Mouse (Mus musculus) gastrocnemius, postnatal 4 days (tissue): ENCODE results near the gene Clptm1. TPM values are rescaled to one million over a fixed set of nuclear protein-coding genes. Genes with fewer than 3 reads are reported as not detected.

Experiments used
- DNase-seq, 2 experiments: peaks; one replicate each; pipeline ENCODE4 v3.0.0; 2021 to 2022; ENCODE audit warnings: low spot score in 2 of 2, mixed read lengths in 2 of 2
- long read RNA-seq, 2 experiments: library from polyadenylated mRNA; stranded (forward); transcript quantifications; one replicate each; pipeline ENCODE4 v2.0.0; 2021
- total RNA-seq, 2 experiments: library from RNA; stranded (reverse); gene quantifications; 2 replicates each; pipeline ENCODE4 v1.2.3; 2021

Clptm1 gene
- 10 to 100 TPM; 51.9 to 62.0 TPM for total RNA-seq
- long read RNA-seq, experiment 1, full-length matches to known transcripts: 195 of 223 reads
- long read RNA-seq, experiment 1, partial matches to known transcripts: 11 of 223 reads
- long read RNA-seq, experiment 1, other reads (novel, unspliced or antisense): 17 of 223 reads
- long read RNA-seq, experiment 2, full-length matches to known transcripts: 237 of 272 reads
- long read RNA-seq, experiment 2, partial matches to known transcripts: 23 of 272 reads
- long read RNA-seq, experiment 2, other reads (novel, unspliced or antisense): 12 of 272 reads

DNA sequence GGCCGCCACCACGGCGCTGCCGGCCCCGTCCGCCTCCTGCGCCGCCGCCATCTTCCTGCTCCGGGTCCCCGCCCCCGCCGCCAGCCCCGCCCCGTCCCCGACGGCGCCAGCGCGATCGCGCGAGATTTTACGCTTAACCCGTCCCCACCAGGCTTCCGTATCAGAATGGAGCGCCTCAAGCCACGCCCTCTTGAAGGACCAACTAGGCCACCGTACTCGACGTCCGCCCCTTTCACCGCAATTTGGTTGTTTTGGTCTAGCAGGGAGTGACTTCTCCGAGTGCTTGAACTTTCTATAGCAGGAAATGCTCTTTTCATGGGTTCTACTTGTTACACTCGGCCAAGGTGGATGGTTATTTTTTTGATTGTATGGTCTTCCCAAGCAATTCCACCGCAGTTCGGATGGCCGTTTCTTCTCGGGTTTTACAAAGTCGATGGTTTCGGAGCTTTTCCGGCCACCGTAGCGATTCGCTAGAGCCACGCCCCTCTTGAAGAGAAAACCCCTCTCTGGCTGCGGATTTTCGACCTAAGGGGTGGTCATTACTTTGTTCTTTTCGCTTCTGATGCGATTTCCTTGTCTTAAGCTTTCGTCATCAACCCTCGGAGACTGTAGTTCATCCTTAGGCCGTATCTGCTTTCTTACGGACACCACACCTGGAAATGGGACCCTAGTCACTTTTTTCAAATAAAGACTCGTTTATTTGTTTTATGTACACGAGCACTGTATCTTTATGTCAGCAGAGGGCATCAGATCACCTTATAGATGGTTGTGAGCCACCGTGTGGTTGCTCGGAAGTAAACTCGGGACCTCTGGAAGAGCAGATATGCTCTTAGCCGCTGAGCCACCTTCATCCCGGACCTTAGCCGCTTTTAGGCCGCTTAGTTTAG is at the start of gene Clptm1:
Gene Clptm1, minus strand, starts transcription at position 79 of the 887 bp plus-strand sequence.
- DNase-seq: peak; percentile 94 to 97

DNA sequence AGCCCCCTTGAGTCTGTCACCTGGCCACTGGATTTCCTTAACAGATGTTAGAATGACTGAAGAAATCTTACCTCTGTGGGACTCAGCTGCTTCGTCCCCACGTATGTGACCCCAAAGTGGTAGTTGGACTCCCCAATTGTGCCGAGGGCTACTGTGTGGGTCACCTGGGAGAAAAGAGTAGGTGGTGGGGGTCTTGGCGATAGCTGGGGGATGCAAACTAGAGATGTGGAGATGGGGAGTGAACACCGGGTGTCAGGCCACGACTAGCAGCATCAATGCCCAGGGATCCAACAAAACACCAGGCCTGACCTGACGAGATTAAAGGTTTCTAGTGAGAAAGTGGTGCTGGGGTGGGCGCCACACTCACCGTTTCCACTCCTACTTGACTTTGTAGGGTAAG is 48.8 kb upstream of the Clptm1 start:
- no peak for DNase-seq

DNA sequence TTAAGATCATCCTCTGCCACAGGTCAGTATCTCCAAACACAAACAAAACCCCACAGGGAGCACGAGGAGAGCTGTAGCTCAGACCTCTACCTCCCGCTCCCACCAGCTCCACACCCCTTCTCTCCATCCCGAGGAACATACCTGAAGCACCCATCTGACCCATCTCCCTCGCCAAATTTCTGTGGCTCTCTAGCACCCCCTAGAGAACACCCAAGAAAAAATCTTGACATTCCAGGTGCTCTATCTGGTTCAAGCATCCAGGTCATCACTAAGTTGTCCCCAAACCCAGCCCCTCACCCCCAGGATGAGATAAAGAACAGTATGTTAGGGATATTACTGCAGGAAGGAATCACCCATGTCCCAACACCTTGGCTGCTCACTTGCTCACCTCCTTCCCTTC is 48.4 kb upstream of the Clptm1 start:
- DNase-seq: no peak

DNA sequence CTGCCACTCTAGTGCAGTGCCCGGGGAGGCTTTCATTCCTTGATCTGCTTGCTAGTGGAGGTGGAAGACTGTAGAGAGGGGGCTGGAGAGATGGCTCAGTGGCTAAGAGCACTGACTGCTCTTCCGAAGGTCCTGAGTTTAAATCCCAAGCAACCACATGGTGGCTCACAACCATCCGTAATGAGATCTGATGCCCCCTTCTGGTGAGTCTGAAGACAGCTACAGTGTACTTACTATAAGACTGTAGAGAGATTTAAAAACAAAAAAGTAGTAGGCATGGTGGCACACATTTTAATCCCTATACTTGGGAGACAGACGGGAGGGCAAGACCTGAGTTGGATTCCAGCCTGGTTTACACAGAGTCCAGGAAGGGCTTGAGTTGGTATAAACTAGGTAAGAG is 47.6 kb upstream of the Clptm1 start:
- no peak for DNase-seq

DNA sequence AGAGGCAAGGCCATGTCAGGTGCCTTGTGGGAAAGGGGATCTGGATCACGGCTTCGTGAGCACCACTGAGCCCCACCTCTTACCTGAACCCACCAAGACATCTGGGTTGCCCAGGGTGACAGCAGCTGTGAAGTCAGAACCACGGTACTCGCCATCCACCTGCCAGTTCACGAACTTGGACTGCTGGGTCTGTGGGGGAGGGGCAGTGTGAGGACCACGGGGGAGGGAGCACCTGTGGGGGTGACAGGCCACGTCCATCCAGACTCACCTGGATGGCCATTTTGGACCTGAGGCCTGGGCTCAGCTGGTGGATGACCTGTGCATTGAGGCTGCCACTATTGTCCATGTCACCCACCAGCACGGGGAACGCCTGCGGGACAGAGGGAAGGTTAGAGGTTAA is 45.8 kb upstream of the Clptm1 start:
- no peak for DNase-seq

DNA sequence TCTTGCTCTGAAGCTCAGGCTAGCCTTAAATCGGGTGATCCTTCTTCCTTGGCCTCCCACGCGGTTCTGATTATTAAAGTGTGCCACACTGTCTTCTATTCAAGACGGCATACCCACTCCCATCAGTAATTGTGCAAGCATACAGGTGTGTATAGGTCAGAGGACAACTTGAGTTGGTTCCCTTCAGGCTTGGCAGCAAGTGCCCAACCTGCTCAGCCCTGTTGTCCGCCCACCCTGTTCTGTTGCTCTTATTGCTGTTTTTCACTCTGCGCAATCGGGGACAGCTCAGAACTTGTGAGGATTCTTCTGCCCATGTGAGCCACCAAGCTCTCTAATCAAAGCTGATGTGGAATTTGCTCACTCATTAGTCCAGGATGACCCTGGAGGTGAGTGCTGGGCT is 40.4 kb upstream of the Clptm1 start:
- DNase-seq: no peak

DNA sequence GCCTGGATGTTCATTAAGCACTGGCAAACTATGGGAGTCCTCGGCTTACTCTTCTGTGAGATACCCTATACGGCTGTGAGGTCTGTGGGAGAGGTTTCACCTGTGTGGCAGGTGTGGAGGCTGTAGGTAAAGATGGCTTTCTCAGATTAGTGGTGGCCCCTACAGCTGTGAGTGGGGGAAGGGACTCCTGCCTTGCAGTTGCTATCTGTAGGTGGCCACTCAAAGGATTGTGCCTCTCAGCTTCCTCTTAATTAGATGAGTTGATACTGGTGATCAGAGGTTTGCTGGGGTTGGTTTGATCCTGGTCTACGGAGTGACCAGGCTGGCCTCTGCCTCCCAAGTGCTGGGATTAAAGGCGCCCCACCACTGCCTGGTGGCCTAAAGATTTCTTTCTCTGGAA is 39.6 kb upstream of the Clptm1 start:
- no peak for DNase-seq

DNA sequence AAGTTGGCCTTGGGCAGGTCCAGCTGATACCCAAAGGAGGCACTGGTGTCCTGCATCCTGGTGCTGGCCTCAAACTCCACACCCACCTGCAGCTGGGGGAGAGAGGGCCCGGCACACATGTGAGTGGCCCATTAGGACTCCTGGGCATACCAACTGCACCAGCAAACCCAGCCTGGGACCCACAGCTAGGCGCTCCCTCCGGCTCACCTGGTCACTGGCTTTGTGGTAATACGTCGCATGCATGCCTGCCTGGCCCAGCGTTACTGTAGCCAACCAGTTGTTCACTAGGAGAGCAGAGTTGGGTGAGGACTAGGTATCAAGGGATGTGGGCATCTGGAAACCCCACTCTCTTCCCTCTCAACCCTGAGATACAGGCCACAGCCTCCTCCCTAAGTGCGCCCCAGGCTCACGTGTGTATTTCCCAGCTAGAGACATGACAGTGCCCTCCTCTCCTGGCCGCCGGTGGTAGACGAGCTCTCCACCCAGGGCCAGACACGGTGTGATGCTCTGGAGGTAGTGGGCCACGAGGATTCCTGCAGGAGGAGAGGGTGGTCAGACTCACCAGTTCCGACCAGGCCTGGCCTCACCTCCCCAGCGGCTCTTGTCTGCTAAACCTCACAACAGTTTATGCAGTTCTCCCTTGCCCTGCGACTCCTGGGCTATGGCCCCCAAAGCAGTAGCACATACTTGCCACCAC is 38.2 kb upstream of the Clptm1 start:
- DNase-seq: no peak

DNA sequence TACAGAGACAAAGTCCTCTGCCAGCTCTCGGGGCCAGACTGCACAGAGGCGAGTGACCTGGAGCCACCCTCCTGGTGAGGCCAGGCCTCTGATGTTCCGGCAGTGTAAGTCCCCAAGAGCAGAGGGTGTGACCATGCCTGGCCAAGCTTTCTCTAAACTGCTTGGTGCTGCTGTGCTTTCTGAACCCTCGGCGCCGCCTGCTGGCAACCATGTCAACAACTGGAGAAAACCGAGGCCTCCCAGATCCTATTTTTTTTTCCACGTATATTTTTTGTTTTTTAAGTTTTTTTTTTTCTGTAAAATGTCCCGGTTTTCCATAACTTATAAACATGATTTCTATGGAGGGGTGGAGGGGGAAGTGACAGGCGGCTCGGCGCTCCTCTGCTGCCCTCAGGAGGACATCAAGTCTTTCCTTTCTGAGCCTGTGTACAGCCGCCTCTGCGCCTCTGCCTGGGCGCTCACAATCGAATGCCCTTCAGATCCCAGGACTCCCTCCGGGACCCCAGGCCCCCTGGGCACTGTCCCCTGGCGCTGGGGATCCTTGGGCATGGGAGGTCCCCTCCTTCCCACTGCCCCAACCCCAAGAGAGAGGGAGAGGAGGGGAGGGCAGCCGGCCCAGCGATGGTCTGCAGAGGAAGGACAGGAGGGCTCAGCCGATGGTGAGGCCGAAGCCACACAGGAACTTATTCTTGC is 36.4 kb upstream of the Clptm1 start:
- DNase-seq: peak in 1 of 2 experiments; percentile 73

DNA sequence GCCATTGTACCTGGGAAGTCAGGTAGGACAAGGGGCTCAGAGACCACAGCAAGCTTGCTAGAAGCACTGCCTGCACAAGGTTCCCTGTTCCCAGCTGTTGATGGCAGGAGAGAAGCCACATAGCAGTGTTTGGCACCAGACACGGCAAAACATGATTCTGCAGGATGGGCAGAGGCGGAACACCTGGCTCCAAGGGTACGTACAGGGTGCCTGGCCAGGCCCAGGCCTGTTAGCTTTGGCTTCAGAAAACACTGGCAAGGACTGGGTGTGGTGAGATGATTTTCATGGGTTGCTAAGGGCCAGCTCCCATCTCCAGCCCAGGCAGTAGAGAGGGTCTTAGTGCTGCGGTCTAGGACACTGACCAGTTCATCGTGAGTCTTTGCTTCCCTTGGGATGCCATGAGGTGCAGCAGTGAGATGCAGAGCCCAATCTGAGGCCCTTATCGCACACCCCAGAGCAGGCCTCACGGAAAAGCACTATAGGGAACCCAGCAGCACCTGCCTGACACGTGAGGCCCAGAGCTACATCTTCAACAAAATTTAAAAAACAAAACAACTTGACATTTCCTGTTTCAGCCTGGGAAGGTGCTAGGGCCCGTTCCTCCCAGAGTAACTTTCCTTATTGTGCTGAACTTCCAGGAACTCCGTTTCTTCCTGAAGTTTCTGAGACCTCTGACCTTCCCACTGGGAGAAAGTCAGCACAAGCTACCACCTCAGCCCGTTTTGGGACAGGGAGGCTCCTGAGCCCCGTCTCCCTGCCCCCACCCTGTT is 35.7 kb upstream of the Clptm1 start:
- no peak for DNase-seq

DNA sequence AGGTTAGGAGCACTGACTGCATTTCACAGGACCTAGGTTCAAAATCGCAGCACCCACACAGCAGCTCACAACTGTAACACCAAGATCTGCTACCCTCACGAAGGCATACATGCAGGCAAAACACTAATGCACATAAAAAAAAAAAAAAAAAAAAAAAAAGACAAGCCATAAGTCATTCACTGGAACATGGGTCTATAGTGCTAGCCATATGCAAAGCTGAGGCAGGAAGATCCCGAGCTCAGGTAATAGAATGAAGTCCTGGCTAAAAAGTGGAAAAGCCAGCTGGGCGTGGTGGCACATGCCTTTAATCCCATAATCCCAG is 35.0 kb upstream of the Clptm1 start:
- DNase-seq: no peak

DNA sequence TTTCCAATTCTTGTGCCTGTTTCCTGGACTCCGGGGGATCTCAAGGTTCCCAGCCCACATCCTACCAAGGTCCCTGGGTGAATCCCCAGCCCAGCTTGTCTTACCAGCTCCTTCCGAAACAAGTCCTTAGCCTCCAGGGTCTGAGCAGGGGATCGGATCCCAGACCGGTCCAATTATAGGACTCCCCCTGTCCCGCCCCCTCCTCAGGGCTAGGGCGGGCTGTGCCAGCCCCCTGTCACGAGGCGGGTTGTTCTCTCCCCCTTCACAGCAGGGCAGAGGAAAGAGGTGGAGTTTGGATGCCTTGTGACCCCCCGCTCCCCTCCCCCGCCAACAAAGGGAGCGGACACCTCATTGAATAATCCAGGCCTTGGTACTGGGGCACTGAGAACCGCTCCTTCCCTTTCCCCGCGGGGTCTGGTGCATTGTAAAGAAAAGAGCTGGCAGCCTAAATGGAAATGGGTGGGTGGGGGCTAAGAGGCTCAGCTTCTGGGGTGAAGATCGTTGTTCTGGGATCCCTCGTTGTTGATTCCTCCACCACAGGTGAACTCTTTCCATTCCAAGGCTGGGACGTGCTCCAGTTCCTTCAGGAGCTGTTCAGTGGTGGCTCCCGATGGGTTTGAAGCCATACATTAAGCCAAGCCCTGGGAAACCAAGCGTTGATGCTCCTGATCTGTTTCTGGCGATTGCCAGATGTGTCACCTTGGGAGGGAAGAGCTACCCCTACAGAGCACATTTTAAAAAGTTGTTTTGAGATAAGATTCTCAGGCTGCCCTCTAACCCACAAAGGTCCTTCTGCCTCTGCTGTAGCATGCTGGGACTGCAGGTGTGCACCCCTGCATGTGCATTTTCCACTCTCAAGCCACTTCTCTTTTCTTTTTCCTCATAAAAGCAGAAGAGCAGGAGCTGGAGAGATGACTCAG is 34.3 kb upstream of the Clptm1 start, which contains the start of gene Apoe:
Gene Apoe, minus strand, starts transcription at position 282 of the 920 bp plus-strand sequence.
- DNase-seq: peak in 1 of 2 experiments; percentile 34

DNA sequence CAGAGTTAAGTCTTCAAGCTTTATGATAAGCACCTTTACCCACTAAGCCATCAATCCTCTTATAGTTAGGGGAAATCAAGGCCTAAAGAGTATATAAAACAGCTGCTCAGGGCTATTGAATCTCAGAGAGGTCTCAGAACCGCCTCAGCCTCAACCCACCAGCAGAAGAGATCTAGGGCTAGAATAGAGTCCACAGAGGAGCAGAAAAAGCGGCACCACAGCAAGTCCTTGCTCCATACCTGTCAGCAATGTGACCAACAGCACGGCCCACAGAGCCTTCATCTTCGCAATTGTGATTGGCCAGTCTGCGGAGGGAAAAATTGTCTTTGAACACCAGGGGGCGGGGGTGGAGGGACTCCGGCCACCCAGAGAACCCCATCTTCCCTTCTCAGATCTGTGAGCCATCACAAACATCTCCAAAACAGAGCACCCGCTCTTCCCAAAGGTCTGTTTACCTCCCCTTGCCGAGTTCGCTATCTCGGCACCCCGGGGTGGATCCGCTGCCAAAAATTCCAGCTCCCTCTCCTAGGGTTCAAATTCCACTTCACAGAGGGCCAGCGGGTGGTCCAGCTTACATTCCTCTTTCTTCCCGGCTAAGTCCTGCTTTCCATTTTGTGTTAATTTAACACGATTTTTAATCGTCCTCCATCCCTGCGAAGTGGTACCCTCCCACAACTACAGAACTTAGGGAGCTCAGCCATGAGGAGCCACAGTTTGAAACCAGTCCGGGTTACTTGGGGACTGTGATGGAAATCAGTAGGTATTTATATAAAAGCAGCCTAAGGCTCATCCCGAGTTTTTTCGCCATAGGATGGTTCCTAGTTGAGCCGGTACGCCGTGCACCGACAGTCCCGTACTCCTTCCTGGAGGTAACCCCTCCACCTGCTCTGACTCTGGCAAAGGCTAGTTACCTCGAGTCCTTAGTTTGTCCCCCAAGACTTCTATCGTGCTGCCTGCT is 33.4 kb upstream of the Clptm1 start:
- no peak for DNase-seq

DNA sequence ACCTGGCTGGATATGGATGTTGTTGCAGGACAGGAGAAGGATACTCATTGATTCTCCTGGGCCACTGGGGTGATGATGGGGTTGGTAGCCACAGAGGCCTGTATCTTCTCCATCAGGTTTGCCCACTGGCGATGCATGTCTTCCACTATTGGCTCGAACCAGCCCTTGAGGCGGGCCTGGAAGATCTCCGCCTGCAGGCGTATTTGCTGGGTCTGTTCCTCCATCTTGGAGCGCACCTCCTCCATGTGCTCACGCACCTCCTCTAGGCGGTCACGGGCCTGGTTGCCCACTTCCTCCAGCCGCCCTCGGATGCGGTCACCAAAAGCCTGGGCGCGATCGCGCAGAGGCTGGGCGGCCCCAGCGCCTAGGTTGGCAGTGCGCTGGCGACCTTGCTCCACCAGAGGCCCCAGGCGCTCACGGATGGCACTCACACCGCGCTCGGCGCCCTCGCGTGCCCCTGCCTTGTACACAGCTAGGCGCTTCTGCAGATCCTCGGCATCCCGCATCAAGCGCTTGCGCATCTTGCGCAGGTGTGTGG is 31.6 kb upstream of the Clptm1 start:
- DNase-seq: no peak

DNA sequence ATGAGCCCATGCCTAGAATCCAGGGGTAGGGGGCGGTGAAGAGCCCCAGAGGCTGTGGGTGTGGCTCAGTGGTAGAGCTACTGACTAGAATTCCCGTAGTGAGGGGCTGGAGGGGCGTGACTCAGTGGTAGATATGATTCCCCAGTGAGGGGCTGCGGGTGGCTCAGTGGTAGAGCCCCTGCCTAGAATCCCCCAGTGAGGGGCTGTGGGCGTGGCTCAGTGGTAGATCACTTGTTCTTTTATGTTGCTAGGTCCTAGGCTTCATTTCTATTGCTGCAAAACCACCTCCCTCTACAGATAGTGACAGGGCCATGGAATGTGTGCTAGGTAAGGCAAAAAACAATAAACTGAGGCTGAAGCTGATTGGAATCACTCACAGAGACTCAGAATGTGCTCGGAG is 31.0 kb upstream of the Clptm1 start:
- DNase-seq: no peak

DNA sequence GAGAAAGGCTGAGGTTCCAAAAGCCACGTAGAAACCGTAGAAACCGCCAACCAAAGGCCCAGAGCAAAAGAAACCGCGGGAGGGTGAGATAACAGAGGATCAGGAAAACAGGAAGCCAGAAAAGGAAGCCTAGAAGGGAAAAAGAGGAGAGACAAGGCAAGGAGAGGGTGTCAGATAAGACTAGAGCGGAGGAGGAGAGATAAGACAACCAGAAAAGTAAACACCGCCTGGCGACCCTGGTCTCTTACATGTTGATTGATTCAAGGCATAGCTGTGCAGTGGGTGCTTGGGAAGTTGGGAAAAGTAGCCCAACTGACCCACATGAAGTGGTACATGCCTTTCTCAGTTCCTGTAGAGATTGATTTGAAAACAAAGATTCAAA is 30.4 kb upstream of the Clptm1 start:
- no peak for DNase-seq

DNA sequence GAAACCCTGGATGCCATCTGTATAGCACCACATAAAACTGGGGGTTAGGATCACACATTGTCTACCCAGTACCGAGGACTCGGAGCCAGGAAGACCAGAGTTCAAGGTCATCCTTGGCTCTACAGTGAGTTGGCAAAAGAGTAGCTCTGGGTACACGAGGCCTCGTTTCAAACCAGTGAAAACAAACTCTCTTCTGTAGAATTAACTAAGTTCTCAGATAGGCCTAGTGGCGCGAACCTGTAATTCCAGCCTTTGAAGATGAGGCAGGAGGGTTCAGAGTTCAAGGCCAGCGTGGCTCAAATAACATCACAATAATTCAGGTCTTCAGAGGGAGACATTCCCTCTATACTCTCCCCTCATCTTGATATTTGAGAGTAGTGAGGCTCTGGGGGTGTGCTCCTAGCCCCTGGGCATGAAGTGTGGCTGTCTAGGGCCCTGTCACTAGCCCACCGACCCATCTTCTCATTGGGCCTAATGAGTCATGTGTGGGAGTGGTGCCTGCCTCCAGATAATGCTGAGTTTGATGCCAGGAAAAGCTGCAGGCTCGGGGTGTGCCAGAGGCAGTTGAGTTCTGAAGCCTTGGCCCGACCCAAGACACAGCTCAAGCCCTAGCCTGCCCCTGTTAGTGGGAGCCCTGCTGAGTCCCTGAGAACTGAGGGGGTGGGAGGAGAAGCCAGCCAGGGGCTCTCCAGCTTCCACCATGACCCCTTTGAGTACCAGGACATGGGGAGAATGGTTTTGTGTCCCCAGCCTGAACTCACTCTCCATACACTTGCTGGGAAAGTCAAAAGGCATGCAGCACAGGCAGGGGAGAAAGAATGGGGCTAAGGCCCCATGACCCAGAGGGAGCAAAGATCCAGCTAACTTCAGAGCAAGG is 29.7 kb upstream of the Clptm1 start:
- no peak for DNase-seq
